Mouse (Mus musculus): ENCODE results near the gene Synj1.

- TF ChIP-seq POLR2A (IDR thresholded peaks at IDR 0.05; ENCODE audit: borderline replicate concordance, extremely low read depth, low read depth, low read length), result no peak
- no peak for TF ChIP-seq CTCF (IDR thresholded peaks at IDR 0.05; ENCODE audit: insufficient read depth, low read length)
These were observed 47.2 kb downstream of the Synj1 start for GRCm38 (mm10) chr16:90963866-90964265.

Data from lung, adult 2 months (tissue).